Mouse (Mus musculus): ENCODE results near the gene Psmd1. TPM values are rescaled to one million over a fixed set of nuclear protein-coding genes. Genes with fewer than 3 reads are reported as not detected.

Gene Psmd1
- polyA plus RNA-seq, 1 experiment from 2014 or later, result 72.8 TPM

DNA sequence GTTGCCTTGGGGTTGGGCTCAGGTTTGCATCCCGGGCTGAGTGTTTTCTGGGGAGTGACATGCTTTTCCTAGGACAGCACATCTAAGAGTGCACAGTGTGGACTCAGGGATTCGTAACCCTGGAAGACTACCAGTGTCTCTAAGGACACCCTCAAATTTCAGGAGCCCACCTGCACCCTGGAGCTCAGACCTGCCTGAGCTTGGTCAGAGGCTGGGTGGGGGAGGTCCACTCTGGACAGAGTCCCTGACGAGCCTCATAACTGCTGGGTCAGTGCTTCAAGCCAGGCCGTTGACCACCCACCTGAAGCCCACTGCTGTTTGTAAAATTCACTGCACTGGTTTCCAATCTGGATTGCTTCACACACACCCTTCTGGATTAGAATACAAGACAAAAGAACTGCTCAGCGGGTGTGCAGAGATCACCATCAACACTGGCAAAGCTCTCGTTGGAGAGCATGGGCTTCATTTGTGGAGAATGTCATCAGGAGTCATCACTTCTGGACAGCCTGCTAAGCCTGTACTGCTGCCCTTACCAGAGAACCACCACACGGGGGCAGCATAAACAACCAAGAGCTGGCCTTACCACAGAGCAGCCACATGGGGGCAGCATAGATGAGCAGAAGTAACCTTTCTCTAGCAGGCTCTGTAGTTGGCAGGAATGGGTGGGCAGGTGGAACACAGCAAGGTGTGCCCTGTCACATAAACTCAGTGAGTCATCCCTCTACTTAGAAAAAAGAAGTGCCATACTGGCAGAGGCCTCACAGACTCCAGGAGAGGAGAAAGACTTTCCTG lies 114.5 kb downstream of the Psmd1 start:
- 0 out of 2 replicates have a peak, but pooled peaks cover under 1% of the 10 kb centered on the region for H3K36me3 ChIP-seq (ENCODE audit: control insufficient read depth, insufficient read depth)
- H3K9ac ChIP-seq (ENCODE audit: low read depth, low read length), result no peak overlapping the region
- peak; percentile 71 for ATAC-seq
- no peaks in the 10 kb centered on the region; the same call in 1 of the 2 replicates for H3K4me1 ChIP-seq (replicated peaks; ENCODE audit: control insufficient read depth, insufficient read depth, low read length)
- H3K4me3 ChIP-seq (ENCODE audit: low read depth, low read length), result no peak overlapping the region
- H3K9me3 ChIP-seq (ENCODE audit: control insufficient read depth), result no peaks in the 10 kb centered on the region
- H3K27ac ChIP-seq (ENCODE audit: low read depth, low read length), result no peak overlapping the region
- peak; percentile 100 for TF ChIP-seq CTCF (IDR thresholded peaks at IDR 0.05; ENCODE audit: low read depth)
- no peak overlapping the region for H3K4me2 ChIP-seq (replicated peaks; ENCODE audit: low read depth)
- H3K27me3 ChIP-seq (replicated peaks; ENCODE audit: control insufficient read depth, insufficient read depth, low read length), result no peaks in the 10 kb centered on the region
- WGBS, result 45% methylated on average over 7 of the region's 7 CpGs

DNA sequence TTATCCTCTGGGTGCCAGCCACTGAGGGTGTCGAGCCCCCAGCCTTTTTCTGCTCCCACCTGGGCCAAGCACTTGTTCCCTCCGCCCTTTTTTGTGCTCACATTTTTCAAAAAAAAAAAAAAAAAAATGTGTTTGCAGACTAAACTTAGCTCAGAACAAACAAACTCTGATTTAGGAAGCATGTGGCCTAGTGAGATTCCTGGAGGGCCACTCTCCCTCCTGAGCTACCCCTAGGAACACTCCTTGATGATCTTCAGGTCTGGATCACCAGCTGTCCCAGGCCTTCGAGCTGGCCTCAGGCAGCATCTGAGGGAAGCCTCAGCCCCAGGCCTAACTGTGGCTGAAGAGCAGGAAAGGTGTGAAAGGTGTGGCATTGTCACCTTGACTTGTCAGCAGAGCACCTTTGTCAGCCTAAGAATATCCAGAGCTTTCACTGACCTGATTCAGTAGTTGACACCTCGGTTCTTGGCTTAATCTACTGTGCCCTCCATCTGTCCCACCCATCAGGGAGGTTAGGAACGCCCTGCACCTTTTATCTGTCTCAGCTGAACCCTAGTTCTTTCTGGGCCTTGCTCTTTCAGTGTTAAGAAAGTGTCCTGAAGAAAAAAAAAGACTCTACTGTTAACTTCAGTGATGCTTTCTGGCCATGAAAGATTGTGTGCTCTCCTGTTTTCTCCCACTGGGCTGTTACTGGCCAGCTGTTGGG lies 118.0 kb downstream of the Psmd1 start:
- H3K27me3 ChIP-seq (replicated peaks; ENCODE audit: control insufficient read depth, insufficient read depth, low read length), result no peaks in the 10 kb centered on the region
- no peaks in the 10 kb centered on the region for H3K36me3 ChIP-seq (ENCODE audit: control insufficient read depth, insufficient read depth)
- TF ChIP-seq CTCF (IDR thresholded peaks at IDR 0.05; ENCODE audit: low read depth), result no peak
- no peak overlapping the region for H3K4me2 ChIP-seq (replicated peaks; ENCODE audit: low read depth)
- 48% methylated on average over 5 of the region's 5 CpGs for WGBS
- no peak overlapping the region for H3K9ac ChIP-seq (ENCODE audit: low read depth, low read length)
- no peak overlapping the region for H3K27ac ChIP-seq (ENCODE audit: low read depth, low read length)
- no peak for ATAC-seq
- no peaks in the 10 kb centered on the region for H3K9me3 ChIP-seq (ENCODE audit: control insufficient read depth)
- H3K4me3 ChIP-seq (ENCODE audit: low read depth, low read length), result no peak overlapping the region
- H3K4me1 ChIP-seq (replicated peaks; ENCODE audit: control insufficient read depth, insufficient read depth, low read length), result no peaks in the 10 kb centered on the region; the same call in 1 of the 2 replicates

DNA sequence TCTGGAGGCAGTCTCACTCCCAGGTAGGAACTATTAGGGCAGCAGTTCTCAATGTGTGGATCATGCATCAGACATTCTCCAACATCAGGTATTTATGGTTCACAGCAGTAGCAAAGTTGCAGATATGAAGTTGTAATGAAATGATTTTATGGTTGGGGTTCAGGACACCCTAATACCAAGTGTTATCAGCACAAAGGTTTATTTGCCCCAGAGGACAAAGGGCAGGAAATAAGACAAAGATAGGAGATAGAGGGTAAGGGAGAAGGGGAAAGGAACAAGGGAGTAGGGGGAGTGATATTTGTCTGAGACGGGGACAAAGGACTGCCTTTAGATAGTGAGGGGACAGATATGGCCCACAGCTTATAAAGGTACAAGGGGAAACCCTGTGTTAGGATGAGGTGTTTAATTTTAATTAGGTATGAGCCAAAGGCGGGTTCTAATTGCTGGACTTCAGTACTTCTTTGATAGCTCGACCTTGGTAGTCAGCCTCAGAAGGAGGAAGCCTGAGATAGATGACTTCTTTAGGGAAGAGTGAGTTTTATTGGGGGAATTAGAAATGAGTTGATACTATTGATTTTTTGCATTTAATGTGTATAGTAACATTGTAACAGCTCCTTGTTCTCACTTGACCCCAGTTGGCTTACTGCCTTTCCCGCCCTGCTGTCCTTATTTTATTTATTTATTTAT lies 119.5 kb downstream of the Psmd1 start:
- Histone ChIP-seq H3K4me1 (replicated peaks; ENCODE audit: control insufficient read depth, insufficient read depth, low read length) (no peaks in the 10 kb centered on the region; the same call in 1 of the 2 replicates), H3K27me3 (replicated peaks; ENCODE audit: control insufficient read depth, insufficient read depth, low read length) (no peaks in the 10 kb centered on the region), H3K36me3 (ENCODE audit: control insufficient read depth, insufficient read depth) (no peaks in the 10 kb centered on the region), H3K9me3 (ENCODE audit: control insufficient read depth) (no peaks in the 10 kb centered on the region), H3K9ac (ENCODE audit: low read depth, low read length) (no peak overlapping the region), H3K27ac (ENCODE audit: low read depth, low read length) (no peak overlapping the region), H3K4me3 (ENCODE audit: low read depth, low read length) (no peak overlapping the region), H3K4me2 (replicated peaks; ENCODE audit: low read depth) (no peak overlapping the region)
- TF ChIP-seq CTCF (IDR thresholded peaks at IDR 0.05; ENCODE audit: low read depth), result no peak
- WGBS, result 30% methylated on average over 4 of the region's 4 CpGs
- ATAC-seq, result peak; percentile 62

DNA sequence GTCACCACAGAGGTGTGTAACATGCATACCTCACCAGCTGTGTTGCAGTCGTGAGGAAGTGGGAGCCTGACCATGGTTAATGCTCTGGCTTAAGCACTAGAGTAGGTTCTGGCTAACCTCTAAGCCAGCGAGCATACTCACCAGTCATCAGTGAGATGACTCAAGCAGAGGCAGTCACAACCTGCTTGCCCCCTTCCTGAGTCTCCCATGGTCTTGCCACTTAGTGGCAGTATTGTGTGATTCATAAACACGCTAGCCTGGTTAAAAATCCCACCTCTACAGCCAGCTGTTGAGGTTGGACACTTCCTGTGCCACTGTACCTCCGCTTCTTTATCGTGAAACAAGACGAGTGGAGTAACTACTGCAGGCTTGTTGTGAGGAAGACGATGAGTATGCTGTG lies 122.6 kb downstream of the Psmd1 start:
- TF ChIP-seq CTCF (IDR thresholded peaks at IDR 0.05; ENCODE audit: low read depth), result no peak
- H3K4me2 ChIP-seq (replicated peaks; ENCODE audit: low read depth), result no peak overlapping the region
- H3K4me3 ChIP-seq (ENCODE audit: low read depth, low read length), result no peak overlapping the region
- ATAC-seq, result no peak
- no peaks in the 10 kb centered on the region for H3K9me3 ChIP-seq (ENCODE audit: control insufficient read depth)
- peaks cover 4% of the 10 kb centered on the region for H3K36me3 ChIP-seq (ENCODE audit: control insufficient read depth, insufficient read depth)
- H3K27ac ChIP-seq (ENCODE audit: low read depth, low read length), result no peak overlapping the region
- H3K27me3 ChIP-seq (replicated peaks; ENCODE audit: control insufficient read depth, insufficient read depth, low read length), result no peaks in the 10 kb centered on the region
- 86% methylated on average over 7 of the region's 7 CpGs for WGBS
- H3K9ac ChIP-seq (ENCODE audit: low read depth, low read length), result no peak overlapping the region
- H3K4me1 ChIP-seq (replicated peaks; ENCODE audit: control insufficient read depth, insufficient read depth, low read length), result no peaks in the 10 kb centered on the region; the same call in 1 of the 2 replicates

DNA sequence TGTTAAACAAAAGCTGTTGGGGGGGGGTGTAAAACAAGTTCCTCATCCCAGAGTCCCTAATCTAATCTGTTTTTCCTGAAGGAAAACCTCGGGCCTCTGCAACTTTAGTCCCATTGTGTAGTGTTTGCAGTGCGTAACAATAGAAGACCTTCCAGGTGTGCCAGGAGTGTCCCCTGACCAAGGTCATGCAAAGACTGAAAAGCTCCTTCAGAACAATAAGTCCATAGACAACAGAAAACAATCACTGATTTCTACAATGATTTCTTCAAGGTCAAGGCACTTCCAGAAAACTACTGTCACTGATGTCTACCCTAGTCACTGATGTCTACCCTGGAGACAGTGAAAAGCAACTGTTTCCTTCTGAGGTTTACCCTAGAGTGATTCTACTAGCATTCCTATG lies 123.7 kb downstream of the Psmd1 start:
- peaks cover 5% of the 10 kb centered on the region for H3K36me3 ChIP-seq (ENCODE audit: control insufficient read depth, insufficient read depth)
- TF ChIP-seq CTCF (IDR thresholded peaks at IDR 0.05; ENCODE audit: low read depth), result no peak
- H3K27ac ChIP-seq (ENCODE audit: low read depth, low read length), result no peak overlapping the region
- ATAC-seq, result no peak
- H3K4me2 ChIP-seq (replicated peaks; ENCODE audit: low read depth), result no peak overlapping the region
- no peak overlapping the region for H3K9ac ChIP-seq (ENCODE audit: low read depth, low read length)
- 58% methylated on average over 2 of the region's 2 CpGs for WGBS
- no peaks in the 10 kb centered on the region for H3K9me3 ChIP-seq (ENCODE audit: control insufficient read depth)
- H3K4me1 ChIP-seq (replicated peaks; ENCODE audit: control insufficient read depth, insufficient read depth, low read length), result no peaks in the 10 kb centered on the region; the same call in 1 of the 2 replicates
- H3K27me3 ChIP-seq (replicated peaks; ENCODE audit: control insufficient read depth, insufficient read depth, low read length), result no peaks in the 10 kb centered on the region
- no peak overlapping the region for H3K4me3 ChIP-seq (ENCODE audit: low read depth, low read length)

DNA sequence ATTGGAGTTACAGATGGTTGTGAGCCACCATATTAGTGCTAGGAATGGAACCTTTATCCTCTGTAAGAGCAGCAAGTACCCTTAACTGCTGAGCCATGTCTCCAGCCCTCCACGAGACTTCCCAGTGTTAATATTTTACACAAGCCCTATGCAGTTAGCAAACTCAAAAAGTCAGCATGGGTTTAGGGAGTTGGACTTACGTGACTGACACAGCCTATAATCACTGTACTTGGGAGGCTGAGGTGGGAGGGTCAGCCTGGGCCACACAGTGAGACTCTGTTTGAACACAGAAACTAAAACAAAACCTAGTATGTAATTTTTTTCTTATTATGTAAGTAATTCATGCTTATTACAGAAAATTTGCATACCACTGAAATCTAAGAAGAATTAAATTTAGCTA lies 124.1 kb downstream of the Psmd1 start:
- H3K27ac ChIP-seq (ENCODE audit: low read depth, low read length), result no peak overlapping the region
- no peaks in the 10 kb centered on the region; the same call in 1 of the 2 replicates for H3K4me1 ChIP-seq (replicated peaks; ENCODE audit: control insufficient read depth, insufficient read depth, low read length)
- 68% methylated on average over 2 of the region's 2 CpGs for WGBS
- H3K36me3 ChIP-seq (ENCODE audit: control insufficient read depth, insufficient read depth), result peaks cover 5% of the 10 kb centered on the region
- no peak overlapping the region for H3K4me3 ChIP-seq (ENCODE audit: low read depth, low read length)
- no peak for TF ChIP-seq CTCF (IDR thresholded peaks at IDR 0.05; ENCODE audit: low read depth)
- H3K9ac ChIP-seq (ENCODE audit: low read depth, low read length), result no peak overlapping the region
- H3K27me3 ChIP-seq (replicated peaks; ENCODE audit: control insufficient read depth, insufficient read depth, low read length), result no peaks in the 10 kb centered on the region
- no peak for ATAC-seq
- H3K4me2 ChIP-seq (replicated peaks; ENCODE audit: low read depth), result no peak overlapping the region
- H3K9me3 ChIP-seq (ENCODE audit: control insufficient read depth), result no peaks in the 10 kb centered on the region

Other genes starting within 250 kb of the Psmd1 start
- 112 and 113 TPM in 2 replicates for gene Itm2c, start 170.1 kb upstream of the Psmd1 start, polyA plus RNA-seq (2015; fragmentation: Nextera tagmentation; extraction: Ambion mirVana)
- 0.13 and 0.22 TPM in 2 replicates for gene 4933407L21Rik, start 135.9 kb upstream of the Psmd1 start, polyA plus RNA-seq (2015; fragmentation: Nextera tagmentation; extraction: Ambion mirVana)
- gene Gpr55, start 103.4 kb upstream of the Psmd1 start, polyA plus RNA-seq (2015; fragmentation: Nextera tagmentation; extraction: Ambion mirVana), result 0.30 and 0.42 TPM in 2 replicates
- gene Spata3, start 47.6 kb upstream of the Psmd1 start, polyA plus RNA-seq (2015; fragmentation: Nextera tagmentation; extraction: Ambion mirVana), result not detected in 2 replicates
- 3.0 and 3.3 TPM in 2 replicates for gene 2810459M11Rik, start 18.5 kb upstream of the Psmd1 start, polyA plus RNA-seq (2015; fragmentation: Nextera tagmentation; extraction: Ambion mirVana)
- gene Htr2b, start 47.6 kb downstream of the Psmd1 start, polyA plus RNA-seq (2015; fragmentation: Nextera tagmentation; extraction: Ambion mirVana), result 3.6 and 4.3 TPM in 2 replicates
- gene Gm21972, start 69.2 kb downstream of the Psmd1 start, polyA plus RNA-seq (2015; fragmentation: Nextera tagmentation; extraction: Ambion mirVana), result 0.33 and 0.35 TPM in 2 replicates
- gene Armc9, start 90.4 kb downstream of the Psmd1 start, polyA plus RNA-seq (2015; fragmentation: Nextera tagmentation; extraction: Ambion mirVana), result 10.6 and 14.0 TPM in 2 replicates
- 3.2 and 3.4 TPM in 2 replicates for gene B3gnt7, start 238.4 kb downstream of the Psmd1 start, polyA plus RNA-seq (2015; fragmentation: Nextera tagmentation; extraction: Ambion mirVana)